Mouse (Mus musculus): ENCODE results near the gene Wdcp.
"Not testable (repeated sequence)": the region's sequence is repeated elsewhere in the genome, so short reads cannot be mapped to it uniquely, and the experiment has no call there.

Wdcp gene

GRCm38 (mm10) chr12:4872273-4872672, 29.2 kb downstream of the Wdcp start:
- DNase-seq = no peak

- no peak for DNase-seq
Observed at GRCm38 (mm10) chr12:4872983-4873477, 29.9 kb downstream of the Wdcp start.

- no peak for DNase-seq
Observed at GRCm38 (mm10) chr12:4873531-4873930, 30.4 kb downstream of the Wdcp start.

- DNase-seq = peak; percentile 23
Observed at GRCm38 (mm10) chr12:4874161-4874927, 31.2 kb downstream of the Wdcp start, which contains the start of gene Mfsd2b. Gene Mfsd2b (minus strand): TSS chr12:4874359.

- no peak for DNase-seq
Observed at GRCm38 (mm10) chr12:4875623-4876022, 32.5 kb downstream of the Wdcp start.

GRCm38 (mm10) chr12:4878296-4878783, 35.2 kb downstream of the Wdcp start:
- DNase-seq = no peak

GRCm38 (mm10) chr12:4879048-4879447, 35.9 kb downstream of the Wdcp start:
- no peak for DNase-seq

- DNase-seq = no peak
Observed at GRCm38 (mm10) chr12:4882086-4882485, 39.0 kb downstream of the Wdcp start.

- DNase-seq = no peak
Observed at GRCm38 (mm10) chr12:4885062-4885461, 42.0 kb downstream of the Wdcp start.

GRCm38 (mm10) chr12:4886581-4886980, 43.5 kb downstream of the Wdcp start:
- not testable (repeated sequence) for DNase-seq

- no peak for DNase-seq
Observed at GRCm38 (mm10) chr12:4888739-4889138, 45.6 kb downstream of the Wdcp start.

- no peak for DNase-seq
Observed at GRCm38 (mm10) chr12:4889251-4889650, 46.1 kb downstream of the Wdcp start.

GRCm38 (mm10) chr12:4889891-4890290, 46.8 kb downstream of the Wdcp start:
- no peak for DNase-seq

- DNase-seq = no peak
Observed at GRCm38 (mm10) chr12:4898024-4898423, 54.9 kb downstream of the Wdcp start.

GRCm38 (mm10) chr12:4905946-4906345, 62.8 kb downstream of the Wdcp start:
- DNase-seq = no peak

- no peak for DNase-seq
Observed at GRCm38 (mm10) chr12:4906476-4906875, 63.4 kb downstream of the Wdcp start.

- DNase-seq = peak; percentile 92
Observed at GRCm38 (mm10) chr12:4906951-4907906, 64.1 kb downstream of the Wdcp start, which contains the start of gene Ubxn2a. Gene Ubxn2a (minus strand): TSS chr12:4907705.

- no peak for DNase-seq
Observed at GRCm38 (mm10) chr12:4908391-4908790, 65.3 kb downstream of the Wdcp start.
